Mouse (Mus musculus): ENCODE results near the gene Krtap1-5. TPM values are rescaled to one million over a fixed set of nuclear protein-coding genes. Genes with fewer than 3 reads are reported as not detected.

Krtap1-5 gene
- polyA plus RNA-seq (2015; fragmentation: Illumina TruSeq; extraction: RNeasy Lipid Tissue Mini Kit (QIAGEN cat#74804); ENCODE audit: low read depth, low replicate concordance) = not detected

DNA sequence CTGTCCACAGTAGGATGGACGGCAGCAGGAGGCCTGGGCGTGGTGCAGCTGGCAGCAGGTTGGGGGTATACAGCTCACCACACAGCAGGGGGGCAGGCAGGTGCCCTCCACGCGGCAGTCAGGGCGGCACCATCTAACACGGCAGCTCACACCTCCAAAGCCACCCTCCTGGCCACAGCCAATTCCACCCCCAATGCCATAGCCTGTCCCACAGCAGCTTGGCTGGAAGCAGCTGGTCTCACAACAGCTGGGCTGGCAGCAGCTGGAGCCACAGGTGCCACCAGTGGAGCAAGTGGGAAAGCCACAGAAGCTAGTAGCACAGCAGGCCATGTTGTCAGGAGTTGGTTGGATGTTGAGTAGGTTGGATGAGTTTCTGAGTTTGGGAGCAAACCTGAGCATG, at the start of gene Krtap1-5:
Krtap1-5 (minus strand) TSS at position 381 of the 400 bp plus-strand sequence.

GRCm38 (mm10) chr11:99628138-99628537, 47.3 kb upstream of the Krtap1-5 start, which contains the start of gene Krtap4-1:
Krtap4-1 (minus strand) TSS chr11:99628238.

DNA sequence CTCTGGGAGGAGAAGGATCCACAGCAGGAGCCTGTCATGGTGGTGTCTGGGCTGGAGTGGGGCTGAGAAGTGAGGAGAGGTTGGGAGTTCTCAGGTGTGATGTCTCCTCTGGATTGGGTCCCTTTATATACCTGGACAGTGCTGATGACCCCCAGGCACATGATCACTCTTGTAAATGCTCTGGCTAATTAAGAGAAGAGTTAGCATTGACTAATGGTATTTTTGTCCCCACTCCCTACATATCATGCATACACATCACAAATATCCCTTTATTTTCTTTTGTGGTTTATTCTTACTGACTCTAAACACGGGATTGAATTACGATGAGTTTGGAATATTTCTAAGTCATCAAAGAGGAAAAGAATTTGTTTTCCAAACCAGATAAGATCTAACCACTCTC, 39.5 kb upstream of the Krtap1-5 start, which contains the start of gene Gm11562:
Gm11562 (minus strand) TSS at position 101 of the 400 bp plus-strand sequence.

DNA sequence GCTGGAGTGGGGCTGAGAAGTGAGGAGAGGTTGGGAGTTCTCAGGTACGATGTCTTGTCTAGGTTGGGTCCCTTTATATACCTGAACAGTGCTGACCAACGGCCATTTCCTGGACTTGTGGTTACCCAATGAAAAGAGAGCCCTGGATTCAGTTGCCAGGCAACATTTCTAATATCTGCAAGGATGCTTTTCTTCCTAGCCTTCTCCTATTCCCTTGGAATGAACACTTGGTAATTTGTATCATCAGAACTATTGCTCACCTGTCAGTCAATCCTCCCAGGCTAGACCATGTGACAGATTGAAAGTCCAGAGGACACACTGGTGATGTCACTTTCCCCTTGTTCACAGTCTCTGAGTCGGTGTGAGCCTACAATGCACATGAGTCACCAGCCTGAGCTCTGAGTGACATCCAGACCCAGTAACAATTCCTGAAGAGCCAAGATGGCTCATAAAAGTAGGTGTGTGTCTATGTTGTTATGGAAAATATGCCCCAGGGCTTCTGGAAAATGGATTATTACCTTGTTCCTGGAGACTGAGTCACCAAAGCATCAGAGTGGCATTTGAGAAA, 34.1 kb upstream of the Krtap1-5 start, which contains the start of gene Krtap2-4:
Krtap2-4 (minus strand) TSS at position 51 of the 568 bp plus-strand sequence.

GRCm38 (mm10) chr11:99610089-99610488, 29.3 kb upstream of the Krtap1-5 start, which contains the start of gene Gm11937:
Gm11937 (minus strand) TSS chr11:99610189.

GRCm38 (mm10) chr11:99603208-99603607, 22.4 kb upstream of the Krtap1-5 start, which contains the start of gene Gm11938:
Gm11938 (minus strand) TSS chr11:99603308.

GRCm38 (mm10) chr11:99597742-99598141, 16.9 kb upstream of the Krtap1-5 start, which contains the start of gene Krtap9-3:
Krtap9-3 (minus strand) TSS chr11:99598105.

GRCm38 (mm10) chr11:99590981-99591380, 10.2 kb upstream of the Krtap1-5 start, which contains the start of gene Krtap1-3:
Krtap1-3 (minus strand) TSS chr11:99591339.

GRCm38 (mm10) chr11:99583245-99583704, 2.5 kb upstream of the Krtap1-5 start, which contains the start of gene Krtap1-4:
Krtap1-4 (minus strand) TSS chr11:99583654.

DNA sequence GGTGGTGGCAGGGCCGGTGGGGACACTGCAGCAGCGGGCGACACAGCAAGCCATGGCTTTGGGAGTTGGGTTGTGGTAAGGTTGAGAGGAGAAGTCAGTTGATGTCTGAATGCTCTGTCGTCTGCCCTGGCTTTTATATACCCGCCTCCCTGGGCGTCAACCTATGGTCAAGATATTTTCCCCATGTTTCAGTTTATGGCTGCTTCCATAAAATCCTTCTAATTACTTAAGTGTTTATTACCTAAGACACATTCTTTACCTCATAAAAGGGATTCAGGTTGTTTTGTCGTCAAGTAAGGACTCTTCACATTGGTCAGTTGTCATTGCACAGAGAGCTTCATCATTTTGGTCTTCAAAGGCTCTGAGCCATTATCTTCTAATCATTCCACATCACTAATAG, 14.3 kb downstream of the Krtap1-5 start, which contains the start of gene Krtap3-1:
Krtap3-1 (minus strand) TSS at position 101 of the 400 bp plus-strand sequence.

DNA sequence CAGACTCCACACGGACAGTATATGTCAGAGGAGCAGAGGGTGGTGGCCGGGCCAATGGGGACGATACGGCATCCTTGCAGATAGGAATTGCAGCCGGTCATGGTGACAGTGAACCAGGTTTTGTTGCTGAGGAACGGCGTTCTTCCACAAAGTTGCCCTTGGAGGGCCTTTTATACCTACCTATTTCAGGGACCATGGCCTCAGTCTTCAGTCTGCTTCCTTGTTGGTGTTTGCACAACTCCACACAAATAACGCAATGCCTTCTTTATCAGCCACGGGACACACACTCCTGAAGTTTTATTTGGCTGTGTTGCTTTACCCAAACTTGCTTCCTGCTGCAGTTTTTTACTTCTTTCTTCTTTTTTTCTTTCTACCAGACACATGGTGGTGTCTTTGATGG, 21.4 kb downstream of the Krtap1-5 start, which contains the start of gene Gm11939:
Gm11939 (minus strand) TSS at position 101 of the 400 bp plus-strand sequence.

DNA sequence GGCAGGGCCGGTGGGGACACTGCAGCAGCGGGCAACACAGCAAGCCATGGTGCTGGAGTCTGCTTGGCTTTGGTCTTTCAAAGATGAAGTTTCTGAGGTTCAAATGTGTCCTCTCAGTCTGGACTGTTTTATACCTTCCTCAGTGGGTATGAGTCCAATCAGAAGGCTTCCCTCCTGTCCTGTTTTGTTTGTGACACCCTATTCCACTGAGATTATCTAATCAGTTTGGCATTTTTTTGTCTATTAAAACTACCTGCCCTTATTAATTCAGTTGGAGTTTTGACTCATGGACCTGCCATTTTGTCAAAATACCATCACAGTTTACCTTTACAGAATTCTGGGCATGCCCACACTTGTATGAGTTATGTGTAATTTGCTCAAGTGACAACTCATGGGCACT, 24.1 kb downstream of the Krtap1-5 start, which contains the start of gene Krtap3-2:
Krtap3-2 (minus strand) TSS at position 101 of the 400 bp plus-strand sequence.

GRCm38 (mm10) chr11:99550765-99551164, 30.1 kb downstream of the Krtap1-5 start, which contains the start of gene Krtap3-3:
Krtap3-3 (minus strand) TSS chr11:99550865.

Other genes with a start within 250 kb of the Krtap1-5 start
- gene Krt26, start 243.1 kb downstream of the Krtap1-5 start, polyA plus RNA-seq (2015; fragmentation: Illumina TruSeq; extraction: RNeasy Lipid Tissue Mini Kit (QIAGEN cat#74804); ENCODE audit: low read depth, low replicate concordance) = not detected
- not detected for gene Krt27, start 229.9 kb downstream of the Krtap1-5 start, polyA plus RNA-seq (2015; fragmentation: Illumina TruSeq; extraction: RNeasy Lipid Tissue Mini Kit (QIAGEN cat#74804); ENCODE audit: low read depth, low replicate concordance)
- not detected for gene Krt28, start 206.1 kb downstream of the Krtap1-5 start, polyA plus RNA-seq (2015; fragmentation: Illumina TruSeq; extraction: RNeasy Lipid Tissue Mini Kit (QIAGEN cat#74804); ENCODE audit: low read depth, low replicate concordance)
- 18.1 TPM for gene Krt10, start 191.7 kb downstream of the Krtap1-5 start, polyA plus RNA-seq (2015; fragmentation: Illumina TruSeq; extraction: RNeasy Lipid Tissue Mini Kit (QIAGEN cat#74804); ENCODE audit: low read depth, low replicate concordance)
- 13.0 TPM for gene Krt12, start 158.8 kb downstream of the Krtap1-5 start, polyA plus RNA-seq (2015; fragmentation: Illumina TruSeq; extraction: RNeasy Lipid Tissue Mini Kit (QIAGEN cat#74804); ENCODE audit: low read depth, low replicate concordance)
- gene Krt20, start 142.9 kb downstream of the Krtap1-5 start, polyA plus RNA-seq (2015; fragmentation: Illumina TruSeq; extraction: RNeasy Lipid Tissue Mini Kit (QIAGEN cat#74804); ENCODE audit: low read depth, low replicate concordance) = 0.22 TPM
- gene Krt23, start 87.9 kb downstream of the Krtap1-5 start, polyA plus RNA-seq (2015; fragmentation: Illumina TruSeq; extraction: RNeasy Lipid Tissue Mini Kit (QIAGEN cat#74804); ENCODE audit: low read depth, low replicate concordance) = not detected
- not detected for gene Krt39, start 59.7 kb downstream of the Krtap1-5 start, polyA plus RNA-seq (2015; fragmentation: Illumina TruSeq; extraction: RNeasy Lipid Tissue Mini Kit (QIAGEN cat#74804); ENCODE audit: low read depth, low replicate concordance)
- gene Krt40, start 37.9 kb downstream of the Krtap1-5 start, polyA plus RNA-seq (2015; fragmentation: Illumina TruSeq; extraction: RNeasy Lipid Tissue Mini Kit (QIAGEN cat#74804); ENCODE audit: low read depth, low replicate concordance) = not detected
- gene Krtap3-3, start 30.2 kb downstream of the Krtap1-5 start, polyA plus RNA-seq (2015; fragmentation: Illumina TruSeq; extraction: RNeasy Lipid Tissue Mini Kit (QIAGEN cat#74804); ENCODE audit: low read depth, low replicate concordance) = not detected
- gene Krtap3-2, start 24.2 kb downstream of the Krtap1-5 start, polyA plus RNA-seq (2015; fragmentation: Illumina TruSeq; extraction: RNeasy Lipid Tissue Mini Kit (QIAGEN cat#74804); ENCODE audit: low read depth, low replicate concordance) = not detected
- gene Gm11939, start 21.6 kb downstream of the Krtap1-5 start, polyA plus RNA-seq (2015; fragmentation: Illumina TruSeq; extraction: RNeasy Lipid Tissue Mini Kit (QIAGEN cat#74804); ENCODE audit: low read depth, low replicate concordance) = not detected
- not detected for gene Krtap3-1, start 14.4 kb downstream of the Krtap1-5 start, polyA plus RNA-seq (2015; fragmentation: Illumina TruSeq; extraction: RNeasy Lipid Tissue Mini Kit (QIAGEN cat#74804); ENCODE audit: low read depth, low replicate concordance)
- not detected for gene Krtap1-4, start 2.6 kb upstream of the Krtap1-5 start, polyA plus RNA-seq (2015; fragmentation: Illumina TruSeq; extraction: RNeasy Lipid Tissue Mini Kit (QIAGEN cat#74804); ENCODE audit: low read depth, low replicate concordance)
- not detected for gene Krtap1-3, start 10.3 kb upstream of the Krtap1-5 start, polyA plus RNA-seq (2015; fragmentation: Illumina TruSeq; extraction: RNeasy Lipid Tissue Mini Kit (QIAGEN cat#74804); ENCODE audit: low read depth, low replicate concordance)
- gene Krtap9-3, start 17.1 kb upstream of the Krtap1-5 start, polyA plus RNA-seq (2015; fragmentation: Illumina TruSeq; extraction: RNeasy Lipid Tissue Mini Kit (QIAGEN cat#74804); ENCODE audit: low read depth, low replicate concordance) = not detected
- gene Gm11938, start 22.3 kb upstream of the Krtap1-5 start, polyA plus RNA-seq (2015; fragmentation: Illumina TruSeq; extraction: RNeasy Lipid Tissue Mini Kit (QIAGEN cat#74804); ENCODE audit: low read depth, low replicate concordance) = not detected
- not detected for gene Gm11937, start 29.2 kb upstream of the Krtap1-5 start, polyA plus RNA-seq (2015; fragmentation: Illumina TruSeq; extraction: RNeasy Lipid Tissue Mini Kit (QIAGEN cat#74804); ENCODE audit: low read depth, low replicate concordance)
- gene Krtap2-4, start 33.8 kb upstream of the Krtap1-5 start, polyA plus RNA-seq (2015; fragmentation: Illumina TruSeq; extraction: RNeasy Lipid Tissue Mini Kit (QIAGEN cat#74804); ENCODE audit: low read depth, low replicate concordance) = not detected
- not detected for gene Gm11562, start 39.4 kb upstream of the Krtap1-5 start, polyA plus RNA-seq (2015; fragmentation: Illumina TruSeq; extraction: RNeasy Lipid Tissue Mini Kit (QIAGEN cat#74804); ENCODE audit: low read depth, low replicate concordance)
- gene Krtap4-1, start 47.2 kb upstream of the Krtap1-5 start, polyA plus RNA-seq (2015; fragmentation: Illumina TruSeq; extraction: RNeasy Lipid Tissue Mini Kit (QIAGEN cat#74804); ENCODE audit: low read depth, low replicate concordance) = not detected
- gene Krtap4-2, start 54.1 kb upstream of the Krtap1-5 start, polyA plus RNA-seq (2015; fragmentation: Illumina TruSeq; extraction: RNeasy Lipid Tissue Mini Kit (QIAGEN cat#74804); ENCODE audit: low read depth, low replicate concordance) = not detected
- gene Krtap4-7, start 63.1 kb upstream of the Krtap1-5 start, polyA plus RNA-seq (2015; fragmentation: Illumina TruSeq; extraction: RNeasy Lipid Tissue Mini Kit (QIAGEN cat#74804); ENCODE audit: low read depth, low replicate concordance) = not detected
- not detected for gene Gm11555, start 69.2 kb upstream of the Krtap1-5 start, polyA plus RNA-seq (2015; fragmentation: Illumina TruSeq; extraction: RNeasy Lipid Tissue Mini Kit (QIAGEN cat#74804); ENCODE audit: low read depth, low replicate concordance)
- not detected for gene Gm11563, start 77.9 kb upstream of the Krtap1-5 start, polyA plus RNA-seq (2015; fragmentation: Illumina TruSeq; extraction: RNeasy Lipid Tissue Mini Kit (QIAGEN cat#74804); ENCODE audit: low read depth, low replicate concordance)
- gene Krtap4-6, start 84.9 kb upstream of the Krtap1-5 start, polyA plus RNA-seq (2015; fragmentation: Illumina TruSeq; extraction: RNeasy Lipid Tissue Mini Kit (QIAGEN cat#74804); ENCODE audit: low read depth, low replicate concordance) = not detected
- not detected for gene Gm14190, start 109.7 kb upstream of the Krtap1-5 start, polyA plus RNA-seq (2015; fragmentation: Illumina TruSeq; extraction: RNeasy Lipid Tissue Mini Kit (QIAGEN cat#74804); ENCODE audit: low read depth, low replicate concordance)
- not detected for gene Gm14180, start 153.3 kb upstream of the Krtap1-5 start, polyA plus RNA-seq (2015; fragmentation: Illumina TruSeq; extraction: RNeasy Lipid Tissue Mini Kit (QIAGEN cat#74804); ENCODE audit: low read depth, low replicate concordance)
- gene Gm11595, start 191.9 kb upstream of the Krtap1-5 start, polyA plus RNA-seq (2015; fragmentation: Illumina TruSeq; extraction: RNeasy Lipid Tissue Mini Kit (QIAGEN cat#74804); ENCODE audit: low read depth, low replicate concordance) = not detected
- gene Krtap4-8, start 199.7 kb upstream of the Krtap1-5 start, polyA plus RNA-seq (2015; fragmentation: Illumina TruSeq; extraction: RNeasy Lipid Tissue Mini Kit (QIAGEN cat#74804); ENCODE audit: low read depth, low replicate concordance) = not detected
- gene Krtap4-9, start 204.2 kb upstream of the Krtap1-5 start, polyA plus RNA-seq (2015; fragmentation: Illumina TruSeq; extraction: RNeasy Lipid Tissue Mini Kit (QIAGEN cat#74804); ENCODE audit: low read depth, low replicate concordance) = not detected
- gene Gm11596, start 212.5 kb upstream of the Krtap1-5 start, polyA plus RNA-seq (2015; fragmentation: Illumina TruSeq; extraction: RNeasy Lipid Tissue Mini Kit (QIAGEN cat#74804); ENCODE audit: low read depth, low replicate concordance) = not detected
- not detected for gene Gm11569, start 217.9 kb upstream of the Krtap1-5 start, polyA plus RNA-seq (2015; fragmentation: Illumina TruSeq; extraction: RNeasy Lipid Tissue Mini Kit (QIAGEN cat#74804); ENCODE audit: low read depth, low replicate concordance)
- gene Gm11554, start 223.4 kb upstream of the Krtap1-5 start, polyA plus RNA-seq (2015; fragmentation: Illumina TruSeq; extraction: RNeasy Lipid Tissue Mini Kit (QIAGEN cat#74804); ENCODE audit: low read depth, low replicate concordance) = not detected
- not detected for gene Krtap4-13, start 228.9 kb upstream of the Krtap1-5 start, polyA plus RNA-seq (2015; fragmentation: Illumina TruSeq; extraction: RNeasy Lipid Tissue Mini Kit (QIAGEN cat#74804); ENCODE audit: low read depth, low replicate concordance)
- not detected for gene Gm11564, start 234.7 kb upstream of the Krtap1-5 start, polyA plus RNA-seq (2015; fragmentation: Illumina TruSeq; extraction: RNeasy Lipid Tissue Mini Kit (QIAGEN cat#74804); ENCODE audit: low read depth, low replicate concordance)